Mouse (Mus musculus) limb, embryonic 14.5 days (tissue): ENCODE data around the gene Ppard. TPM values are rescaled to one million over a fixed set of nuclear protein-coding genes. Genes with fewer than 3 reads are reported as not detected.

Experiments used
- ATAC-seq: fragments of 200-750 bp; cut with Nextera tagmentation; 2 replicates; pipeline ENCODE4 v1.8.0; 2017; ENCODE audit warnings: low read depth, moderate number of reproducible peaks, moderate TSS enrichment; ENCODE audit not compliant: low FRiP score
- DNase-seq: peaks from one replicate; pipeline ENCODE4 v3.0.0-alpha.2; 2015; ENCODE audit warnings: low spot score
- H3K27ac ChIP-seq: fragments of 300-500 bp; sonication (generic); replicated peaks from 2 replicates; pipeline ENCODE4 v1.5.1; 2014; ENCODE audit warnings: low read depth, mild to moderate bottlenecking, low read length, moderate library complexity, mixed read lengths
- H3K27me3 ChIP-seq: fragments of 300-500 bp; sonication (generic); 2 replicates; pipeline ENCODE4 v1.6.1; 2014; ENCODE audit warnings: low read length, mixed read lengths; ENCODE audit not compliant: control insufficient read depth, insufficient read depth
- H3K36me3 ChIP-seq: fragments of 300-500 bp; sonication (generic); 2 replicates; pipeline ENCODE4 v1.6.1; 2014; ENCODE audit warnings: mild to moderate bottlenecking, low read length, moderate library complexity, mixed read lengths; ENCODE audit not compliant: control insufficient read depth, insufficient read depth
- H3K4me1 ChIP-seq: fragments of 300-500 bp; sonication (generic); 2 replicates; pipeline ENCODE4 v1.6.1; 2014; ENCODE audit warnings: antibody characterized with exemption, low read length, mixed read lengths; ENCODE audit not compliant: control insufficient read depth, insufficient read depth
- H3K4me2 ChIP-seq: fragments of 300-500 bp; sonication (generic); replicated peaks from 2 replicates; pipeline ENCODE4 v1.6.1; 2014; ENCODE audit warnings: low read depth, mild to moderate bottlenecking, low read length, moderate library complexity; ENCODE audit not compliant: severe bottlenecking
- H3K4me3 ChIP-seq: fragments of 300-500 bp; sonication (generic); replicated peaks from 2 replicates; pipeline ENCODE4 v1.5.1; 2014; ENCODE audit warnings: low read length
- H3K9ac ChIP-seq: fragments of 300-500 bp; sonication (generic); 2 replicates; pipeline ENCODE4 v1.6.1; 2014; ENCODE audit warnings: mild to moderate bottlenecking, low read depth, low read length, moderate library complexity; ENCODE audit not compliant: severe bottlenecking
- H3K9me3 ChIP-seq: fragments of 300-500 bp; sonication (generic); 2 replicates; pipeline ENCODE4 v1.6.1; 2016; ENCODE audit warnings: low read length; ENCODE audit not compliant: control insufficient read depth
- POLR2A ChIP-seq: fragments of 200-500 bp; IDR thresholded peaks from 2 replicates; pipeline ENCODE4 v1.8.0; 2012; ENCODE audit warnings: inconsistent platforms, mild to moderate bottlenecking, moderate library complexity, borderline replicate concordance; ENCODE audit not compliant: insufficient read depth, insufficient read length; ENCODE audit errors: extremely low read depth
- WGBS: fragments of 180-500 bp; shearing (Covaris S2); extraction: QIAGEN DNeasy Blood & Tissue Kit; methylation state at CpG from one replicate; pipeline ENCODE4 v1.1.7; 2014; 5-methylcytosine and 5-hydroxymethylcytosine counted together
- polyA plus RNA-seq, 2 experiments: library from polyadenylated mRNA; depleted of rRNA in 1 of 2; stranded (reverse) in 1 of 2; unstranded in 1 of 2; fragments of >200 nt; fragmentation: Nextera tagmentation in 1 of 2; extraction: Ambion mirVana in 1 of 2; gene quantifications; 2 replicates each; pipeline versions ENCODE4 v1.2.1 to v1.2.3; 2012 to 2014

Gene Ppard
- polyA plus RNA-seq, 2 experiments = 3.7 to 29.2 TPM

GRCm38 (mm10) chr17:28256651-28257328 lies 24.3 kb downstream of the Ppard start:
- TF ChIP-seq POLR2A = no peak
- H3K4me2 ChIP-seq = peak overlapping the region; percentile 17; the same call in 1 of the 2 replicates
- peaks cover 12% of the 10 kb centered on the region; the same call in 1 of the 2 replicates for H3K36me3 ChIP-seq
- H3K4me3 ChIP-seq = no peak overlapping the region
- H3K27ac ChIP-seq = peak overlapping the region; percentile 70
- ATAC-seq (peak; percentile 77), DNase-seq (peak; percentile 57)
- WGBS = 32% methylated on average over 13 of the region's 13 CpGs
- no peaks in the 10 kb centered on the region for H3K27me3 ChIP-seq
- H3K4me1 ChIP-seq = peaks cover 36% of the 10 kb centered on the region
- H3K9ac ChIP-seq = no peak overlapping the region
- no peaks in the 10 kb centered on the region; the same call in 1 of the 2 replicates for H3K9me3 ChIP-seq

GRCm38 (mm10) chr17:28258325-28258724 lies 25.8 kb downstream of the Ppard start:
- no peaks in the 10 kb centered on the region; the same call in 1 of the 2 replicates for H3K9me3 ChIP-seq

GRCm38 (mm10) chr17:28259890-28260542 lies 27.5 kb downstream of the Ppard start:
- peaks cover 31% of the 10 kb centered on the region for H3K4me1 ChIP-seq
- no peak overlapping the region for H3K9ac ChIP-seq
- no peak for TF ChIP-seq POLR2A
- H3K4me3 ChIP-seq = no peak overlapping the region
- H3K27ac ChIP-seq = no peak overlapping the region
- no peaks in the 10 kb centered on the region for H3K27me3 ChIP-seq
- no peak overlapping the region for H3K4me2 ChIP-seq
- ATAC-seq (no peak), DNase-seq (no peak)
- WGBS = 86% methylated on average over 16 of the region's 16 CpGs
- H3K36me3 ChIP-seq = peaks cover 5% of the 10 kb centered on the region; the same call in 1 of the 2 replicates
- H3K9me3 ChIP-seq = no peaks in the 10 kb centered on the region; the same call in 1 of the 2 replicates

More at GRCm38 (mm10) chr17:28258325-28258724, 25.8 kb downstream of the Ppard start:
- Histone ChIP-seq H3K27ac (no peak overlapping the region), H3K36me3 (peaks cover 5% of the 10 kb centered on the region; the same call in 1 of the 2 replicates), H3K4me1 (peaks cover 33% of the 10 kb centered on the region), H3K9ac (no peak overlapping the region), H3K27me3 (no peaks in the 10 kb centered on the region), H3K4me3 (no peak overlapping the region), H3K4me2 (no peak overlapping the region)
- DNase-seq (no peak), ATAC-seq (no peak)
- TF ChIP-seq POLR2A = no peak
- 91% methylated on average over 9 of the region's 9 CpGs for WGBS

GRCm38 (mm10) chr17:28260543-28260909 lies 28.0 kb downstream of the Ppard start:
- ATAC-seq (no peak), DNase-seq (no peak)
- H3K4me2 ChIP-seq = no peak overlapping the region
- no peak overlapping the region for H3K27ac ChIP-seq
- WGBS = 83% methylated on average over 9 of the region's 9 CpGs
- no peaks in the 10 kb centered on the region; the same call in 1 of the 2 replicates for H3K9me3 ChIP-seq
- H3K27me3 ChIP-seq = no peaks in the 10 kb centered on the region
- peaks cover 5% of the 10 kb centered on the region; the same call in 1 of the 2 replicates for H3K36me3 ChIP-seq
- no peak overlapping the region for H3K4me3 ChIP-seq
- no peak overlapping the region for H3K9ac ChIP-seq
- no peak for TF ChIP-seq POLR2A
- H3K4me1 ChIP-seq = peaks cover 27% of the 10 kb centered on the region

GRCm38 (mm10) chr17:28261795-28262194 lies 29.3 kb downstream of the Ppard start:
- Histone ChIP-seq H3K36me3 (peaks cover 5% of the 10 kb centered on the region; the same call in 1 of the 2 replicates), H3K27ac (no peak overlapping the region), H3K9me3 (no peaks in the 10 kb centered on the region; the same call in 1 of the 2 replicates), H3K9ac (no peak overlapping the region), H3K4me3 (no peak overlapping the region), H3K27me3 (no peaks in the 10 kb centered on the region), H3K4me1 (peaks cover 14% of the 10 kb centered on the region), H3K4me2 (no peak overlapping the region)
- ATAC-seq (no peak), DNase-seq (no peak)
- TF ChIP-seq POLR2A = no peak
- WGBS = 75% methylated on average over 11 of the region's 11 CpGs
